Mouse (Mus musculus) stomach, embryonic 15.5 days (tissue): Measurements from ENCODE around the gene Gfra4. TPM values are rescaled to one million over a fixed set of nuclear protein-coding genes. Genes with fewer than 3 reads are reported as not detected.
A peak's percentile ranks its signal among the peaks of the same experiment; 100 is the strongest.

ENCODE experiments used
- ATAC-seq: fragments of 200-750 bp; cut with Nextera tagmentation; 2 replicates; pipeline ENCODE4 v1.8.0; 2017; ENCODE audit warnings: low read depth, moderate number of reproducible peaks, moderate TSS enrichment; ENCODE audit not compliant: insufficient read depth, low FRiP score
- H3K27ac ChIP-seq: fragments of 300-500 bp; sonication (generic); 2 replicates; pipeline ENCODE4 v1.5.1; 2015; ENCODE audit warnings: mild to moderate bottlenecking, inconsistent platforms
- H3K27me3 ChIP-seq: fragments of 300-500 bp; sonication (generic); replicated peaks from 2 replicates; pipeline ENCODE4 v1.6.1; 2015; ENCODE audit warnings: inconsistent platforms
- H3K36me3 ChIP-seq: fragments of 300-500 bp; sonication (generic); 2 replicates; pipeline ENCODE4 v1.6.1; 2015; ENCODE audit warnings: inconsistent platforms
- H3K4me1 ChIP-seq: fragments of 300-500 bp; sonication (generic); 2 replicates; pipeline ENCODE4 v1.6.1; 2015; ENCODE audit warnings: inconsistent platforms
- H3K4me2 ChIP-seq: fragments of 300-500 bp; sonication (generic); 2 replicates; pipeline ENCODE4 v1.6.1; 2015; ENCODE audit warnings: mild to moderate bottlenecking, inconsistent platforms
- H3K4me3 ChIP-seq: fragments of 300-500 bp; sonication (generic); replicated peaks from 2 replicates; pipeline ENCODE4 v1.5.1; 2015; ENCODE audit warnings: inconsistent platforms
- H3K9ac ChIP-seq: fragments of 300-500 bp; sonication (generic); 2 replicates; pipeline ENCODE4 v1.6.1; 2015; ENCODE audit warnings: inconsistent platforms
- H3K9me3 ChIP-seq: fragments of 300-500 bp; sonication (generic); 2 replicates; pipeline ENCODE4 v1.6.1; 2016; ENCODE audit warnings: inconsistent platforms
- WGBS: fragments of 180-500 bp; shearing (Covaris S2); methylation state at CpG from one replicate; pipeline ENCODE4 v1.1.7; 2015; 5-methylcytosine and 5-hydroxymethylcytosine counted together
- microRNA-seq: library from miRNA; unstranded; fragments of <30 nt; microRNA quantifications from one replicate; pipeline ENCODE4, GENCODE M21; 2016
- polyA plus RNA-seq: library from polyadenylated mRNA; unstranded; fragments of >200 nt; fragmentation: Nextera tagmentation; extraction: Ambion mirVana; gene quantifications from 2 replicates; pipeline ENCODE4 v1.2.1, GENCODE M21; 2015

The Gfra4 gene
- polyA plus RNA-seq, 1 experiment from 2014 or later: 12.7 TPM

- Histone ChIP-seq H3K4me2 (no peak overlapping the region), H3K4me3 (no peak overlapping the region), H3K9me3 (no peaks in the 10 kb centered on the region), H3K27ac (peak overlapping the region; percentile 59; the same call in 1 of the 2 replicates), H3K4me1 (peaks cover 4% of the 10 kb centered on the region; the same call in 1 of the 2 replicates), H3K36me3 (no peaks in the 10 kb centered on the region), H3K9ac (no peak overlapping the region), H3K27me3 (no peaks in the 10 kb centered on the region)
- ATAC-seq: peak; percentile 22; the same call in 1 of the 2 replicates
- WGBS: 49% methylated on average over 9 of the region's 9 CpGs
Observed at GRCm38 (mm10) chr2:131029065-131029935, 13.6 kb downstream of the Gfra4 start.

- Histone ChIP-seq H3K4me3 (no peak overlapping the region), H3K9me3 (no peaks in the 10 kb centered on the region), H3K27me3 (no peaks in the 10 kb centered on the region), H3K9ac (no peak overlapping the region), H3K27ac (no peak overlapping the region), H3K4me2 (no peak overlapping the region), H3K36me3 (0 out of 2 replicates have a peak, but pooled peaks cover 3% of the 10 kb centered on the region), H3K4me1 (peaks cover 4% of the 10 kb centered on the region; the same call in 1 of the 2 replicates)
- ATAC-seq: no peak
- WGBS: 89% methylated on average over 3 of the region's 3 CpGs
Observed at GRCm38 (mm10) chr2:131026941-131027340, 15.9 kb downstream of the Gfra4 start.

- Histone ChIP-seq H3K36me3 (peaks cover 7% of the 10 kb centered on the region; the same call in 1 of the 2 replicates), H3K9ac (no peak overlapping the region)
- 86% methylated on average over 2 of the region's 2 CpGs for WGBS
Observed at GRCm38 (mm10) chr2:131025230-131025629, 17.7 kb downstream of the Gfra4 start.

GRCm38 (mm10) chr2:131010566-131010965 lies 32.3 kb downstream of the Gfra4 start:
- Histone ChIP-seq H3K9ac (no peak overlapping the region), H3K27me3 (no peaks in the 10 kb centered on the region), H3K4me2 (no peak overlapping the region), H3K4me1 (no peaks in the 10 kb centered on the region), H3K9me3 (no peaks in the 10 kb centered on the region), H3K27ac (no peak overlapping the region), H3K36me3 (0 out of 2 replicates have a peak, but pooled peaks cover 6% of the 10 kb centered on the region), H3K4me3 (no peak overlapping the region)
- 81% methylated on average over 1 of the region's 1 CpGs for WGBS
- ATAC-seq: no peak

More at GRCm38 (mm10) chr2:131025230-131025629, 17.7 kb downstream of the Gfra4 start:
- peaks cover 4% of the 10 kb centered on the region; the same call in 1 of the 2 replicates for H3K4me1 ChIP-seq
- H3K27me3 ChIP-seq: no peaks in the 10 kb centered on the region
- ATAC-seq: no peak
- H3K9me3 ChIP-seq: no peaks in the 10 kb centered on the region
- H3K27ac ChIP-seq: no peak overlapping the region
- H3K4me2 ChIP-seq: no peak overlapping the region
- no peak overlapping the region for H3K4me3 ChIP-seq

GRCm38 (mm10) chr2:131009123-131009522 lies 33.8 kb downstream of the Gfra4 start:
- Histone ChIP-seq H3K4me1 (no peaks in the 10 kb centered on the region), H3K4me2 (no peak overlapping the region), H3K9ac (no peak overlapping the region), H3K27ac (no peak overlapping the region), H3K4me3 (no peak overlapping the region), H3K9me3 (no peaks in the 10 kb centered on the region), H3K27me3 (no peaks in the 10 kb centered on the region), H3K36me3 (0 out of 2 replicates have a peak, but pooled peaks cover 13% of the 10 kb centered on the region)
- ATAC-seq: no peak
- WGBS: 83% methylated on average over 2 of the region's 2 CpGs

GRCm38 (mm10) chr2:130992818-130993217 lies 50.1 kb downstream of the Gfra4 start:
- no peak for ATAC-seq
- no peak overlapping the region for H3K4me3 ChIP-seq
- no peak overlapping the region for H3K27ac ChIP-seq
- no peak overlapping the region for H3K9ac ChIP-seq
- H3K4me2 ChIP-seq: no peak overlapping the region
- no peaks in the 10 kb centered on the region for H3K27me3 ChIP-seq
- H3K4me1 ChIP-seq: no peaks in the 10 kb centered on the region
- peaks cover 3% of the 10 kb centered on the region; the same call in 1 of the 2 replicates for H3K36me3 ChIP-seq
- H3K9me3 ChIP-seq: no peaks in the 10 kb centered on the region
- 92% methylated on average over 2 of the region's 2 CpGs for WGBS

Small RNA genes within 50 kb of the gene (microRNA-seq; reads per million reads assigned to microRNA genes)
- not detected for gene Mir6973b

Other genes with a start within 250 kb of the Gfra4 start
- gene 4930402H24Rik, start 136.7 kb downstream of the Gfra4 start, polyA plus RNA-seq: 29.8 and 31.9 TPM in 2 replicates
- 5.1 and 6.1 TPM in 2 replicates for gene Atrn, start 136.6 kb downstream of the Gfra4 start, polyA plus RNA-seq
- gene Adam33, start 20.7 kb upstream of the Gfra4 start, polyA plus RNA-seq: 7.4 and 8.0 TPM in 2 replicates
- 0.40 and 0.48 TPM in 2 replicates for gene Siglec1, start 43.7 kb upstream of the Gfra4 start, polyA plus RNA-seq
- 16.9 TPM in 2 replicates for gene Hspa12b, start 84.2 kb upstream of the Gfra4 start, polyA plus RNA-seq
- not detected in 2 replicates for gene Gm11037, start 90.4 kb upstream of the Gfra4 start, polyA plus RNA-seq
- gene 1700037H04Rik, start 117.0 kb upstream of the Gfra4 start, polyA plus RNA-seq: 74.2 and 75.0 TPM in 2 replicates
- 15.4 and 16.4 TPM in 2 replicates for gene Cenpb, start 137.0 kb upstream of the Gfra4 start, polyA plus RNA-seq
- 57.6 and 62.6 TPM in 2 replicates for gene Cdc25b, start 143.9 kb upstream of the Gfra4 start, polyA plus RNA-seq
- 5.7 TPM in 2 replicates for gene Spef1, start 144.2 kb upstream of the Gfra4 start, polyA plus RNA-seq
- 23.2 and 23.7 TPM in 2 replicates for gene Ap5s1, start 164.0 kb upstream of the Gfra4 start, polyA plus RNA-seq
- 19.6 and 20.5 TPM in 2 replicates for gene Mavs, start 191.0 kb upstream of the Gfra4 start, polyA plus RNA-seq
- 35.6 and 39.5 TPM in 2 replicates for gene Pank2, start 219.4 kb upstream of the Gfra4 start, polyA plus RNA-seq